Mouse (Mus musculus): ENCODE results near the gene Psmd1. TPM values are rescaled to one million over a fixed set of nuclear protein-coding genes. Genes with fewer than 3 reads are reported as not detected.

The Psmd1 gene
- total and polyA plus RNA-seq, 3 experiments = 57.9 to 155 (median 116) TPM

GRCm38 (mm10) chr1:86126036-86126435, 61.8 kb downstream of the Psmd1 start:
- no peaks in the 10 kb centered on the region for H3K27me3 ChIP-seq (ENCODE audit: control insufficient read depth in 1 of 2, insufficient read depth in 2 of 2, low read length in 2 of 2)
- no peak overlapping the region for H3K4me3 ChIP-seq (ENCODE audit: control insufficient read depth in 1 of 2, insufficient read depth in 1 of 2, low read depth in 2 of 2, low read length in 2 of 2)
- H3K36me3 ChIP-seq (ENCODE audit: control insufficient read depth in 1 of 2, insufficient read depth in 2 of 2, low read length in 2 of 2) = peaks cover 0 to 49% of the 10 kb centered on the region in 2 experiments; a peak in 2 of 4 replicates
- no peak for TF ChIP-seq JUND (IDR thresholded peaks at IDR 0.05; ENCODE audit: low read depth, low read length)
- no peak for TF ChIP-seq CHD2 (IDR thresholded peaks at IDR 0.05; ENCODE audit: low read length)
- no peaks in the 10 kb centered on the region for H3K9me3 ChIP-seq (replicated peaks; ENCODE audit: insufficient read depth, low read length)
- no peaks in the 10 kb centered on the region for H3K79me2 ChIP-seq (ENCODE audit: control insufficient read depth, insufficient read depth, low read length, poor library complexity)
- H3K27ac ChIP-seq (ENCODE audit: control insufficient read depth, low read depth, low read length) = no peak overlapping the region
- DNase-seq (ENCODE audit: low read depth, low spot score) = no peak
- H3K4me1 ChIP-seq (ENCODE audit: control insufficient read depth in 1 of 2, insufficient read depth in 2 of 2, low read length in 2 of 2) = no peaks in the 10 kb centered on the region
- no peak overlapping the region for H3K9ac ChIP-seq (ENCODE audit: control insufficient read depth, low read depth, low read length, poor library complexity, severe bottlenecking)

GRCm38 (mm10) chr1:86133337-86133736, 69.2 kb downstream of the Psmd1 start, which contains the start of gene Gm21972:
TSS of gene Gm21972 (plus strand) at chr1:86133637.
- H3K4me1 ChIP-seq (ENCODE audit: control insufficient read depth in 1 of 2, insufficient read depth in 2 of 2, low read length in 2 of 2) = no peaks in the 10 kb centered on the region
- H3K79me2 ChIP-seq (ENCODE audit: control insufficient read depth, insufficient read depth, low read length, poor library complexity) = no peaks in the 10 kb centered on the region
- DNase-seq (ENCODE audit: low read depth, low spot score) = no peak
- H3K4me3 ChIP-seq (ENCODE audit: control insufficient read depth in 1 of 2, insufficient read depth in 1 of 2, low read depth in 2 of 2, low read length in 2 of 2) = no peak within 1 kb of the TSS
- H3K27me3 ChIP-seq (ENCODE audit: control insufficient read depth in 1 of 2, insufficient read depth in 2 of 2, low read length in 2 of 2) = no peaks in the 10 kb centered on the region
- no peak within 1 kb of the TSS for H3K9ac ChIP-seq (ENCODE audit: control insufficient read depth, low read depth, low read length, poor library complexity, severe bottlenecking)
- no peak within 1 kb of the TSS for H3K27ac ChIP-seq (ENCODE audit: control insufficient read depth, low read depth, low read length)
- no peaks in the 10 kb centered on the region for H3K9me3 ChIP-seq (replicated peaks; ENCODE audit: insufficient read depth, low read length)
- no peak for TF ChIP-seq GATA1 (IDR thresholded peaks at IDR 0.05; ENCODE audit: low read depth, low read length)
- no peak for TF ChIP-seq MYC (IDR thresholded peaks at IDR 0.05; ENCODE audit: low read depth, low read length)
- no peak for TF ChIP-seq POLR2AphosphoS5 (IDR thresholded peaks at IDR 0.05; ENCODE audit: borderline replicate concordance, low read depth, low read length)
- no peak for TF ChIP-seq NELFE (IDR thresholded peaks at IDR 0.05; ENCODE audit: low read depth, low read length)
- no peak for TF ChIP-seq MEF2A (IDR thresholded peaks at IDR 0.05; ENCODE audit: extremely low read depth, insufficient replicate concordance, low read depth, low read length, poor library complexity, severe bottlenecking)
- TF ChIP-seq USF1 (IDR thresholded peaks at IDR 0.05; ENCODE audit: low read depth, low read length) = no peak
- TF ChIP-seq ETS1 (IDR thresholded peaks at IDR 0.05; ENCODE audit: low read depth, low read length) = no peak
- TF ChIP-seq BHLHE40 (IDR thresholded peaks at IDR 0.05; ENCODE audit: borderline replicate concordance, low read depth, low read length) = no peak
- no peak for TF ChIP-seq NRF1 (IDR thresholded peaks at IDR 0.05; ENCODE audit: insufficient read depth, low read depth, low read length, poor library complexity, severe bottlenecking)
- TF ChIP-seq SIN3A (IDR thresholded peaks at IDR 0.05; ENCODE audit: low read length) = no peak
- TF ChIP-seq TCF12 (IDR thresholded peaks at IDR 0.05; ENCODE audit: low read depth, low read length) = no peak
- no peak for TF ChIP-seq ZNF384 (IDR thresholded peaks at IDR 0.05; ENCODE audit: low read depth, low read length)
- TF ChIP-seq RCOR1 (IDR thresholded peaks at IDR 0.05; ENCODE audit: low read depth, low read length) = no peak
- H3K36me3 ChIP-seq (ENCODE audit: control insufficient read depth in 1 of 2, insufficient read depth in 2 of 2, low read length in 2 of 2) = peaks cover 0 to 48% of the 10 kb centered on the region in 2 experiments; a peak in 2 of 4 replicates
